Mouse (Mus musculus): ENCODE measurements at regions not wholly inside any gene's neighbourhood (a gene's known extent, or its start where the extent isn't known, plus 50 kb on each side); places are given as distances from the start of the nearest gene placed in this dataset.

- 86% methylated on average over 1 of the region's 1 CpGs for WGBS
- no peak overlapping the region for H3K4me3 ChIP-seq
- H3K9me3 ChIP-seq (replicated peaks): no peaks in the 10 kb centered on the region
- H3K4me2 ChIP-seq (replicated peaks): no peak overlapping the region
- H3K9ac ChIP-seq: no peak overlapping the region
- H3K4me1 ChIP-seq: no peaks in the 10 kb centered on the region
- no peaks in the 10 kb centered on the region for H3K36me3 ChIP-seq
- no peaks in the 10 kb centered on the region for H3K27me3 ChIP-seq
- H3K27ac ChIP-seq: no peak overlapping the region
- no peak for ATAC-seq (ENCODE audit: low FRiP score)
These were observed 221.5 kb downstream of the Epha7 start for GRCm38 (mm10) chr4:29034406-29034805.

GRCm38 (mm10) chr4:29039993-29040392 is 227.1 kb downstream of the Epha7 start:
- no peak overlapping the region for H3K9ac ChIP-seq
- H3K4me3 ChIP-seq: no peak overlapping the region
- no peak overlapping the region for H3K4me2 ChIP-seq (replicated peaks)
- ATAC-seq (ENCODE audit: low FRiP score): no peak
- H3K9me3 ChIP-seq (replicated peaks): no peaks in the 10 kb centered on the region
- WGBS: 59% methylated on average over 1 of the region's 1 CpGs
- H3K4me1 ChIP-seq: no peaks in the 10 kb centered on the region
- H3K27ac ChIP-seq: no peak overlapping the region
- H3K27me3 ChIP-seq: no peaks in the 10 kb centered on the region
- no peaks in the 10 kb centered on the region for H3K36me3 ChIP-seq

GRCm38 (mm10) chr4:29068678-29069621 is 256.0 kb downstream of the Epha7 start:
- Histone ChIP-seq H3K4me2 (replicated peaks) (no peak overlapping the region), H3K27ac (no peak overlapping the region), H3K9ac (no peak overlapping the region), H3K27me3 (no peaks in the 10 kb centered on the region), H3K4me1 (peaks cover 5% of the 10 kb centered on the region; the same call in 1 of the 2 replicates), H3K9me3 (replicated peaks) (no peaks in the 10 kb centered on the region), H3K4me3 (no peak overlapping the region), H3K36me3 (no peaks in the 10 kb centered on the region)
- WGBS: 43% methylated on average over 12 of the region's 12 CpGs
- peak; percentile 73 for ATAC-seq (ENCODE audit: low FRiP score)

- no peaks in the 10 kb centered on the region for H3K27me3 ChIP-seq
- no peak overlapping the region for H3K9ac ChIP-seq
- no peaks in the 10 kb centered on the region for H3K9me3 ChIP-seq (replicated peaks)
- no peak overlapping the region for H3K27ac ChIP-seq
- no peaks in the 10 kb centered on the region for H3K36me3 ChIP-seq
- H3K4me2 ChIP-seq (replicated peaks): no peak overlapping the region
- H3K4me3 ChIP-seq: no peak overlapping the region
- no peaks in the 10 kb centered on the region; the same call in 1 of the 2 replicates for H3K4me1 ChIP-seq
- no peak for ATAC-seq (ENCODE audit: low FRiP score)
These were observed 261.3 kb downstream of the Epha7 start for GRCm38 (mm10) chr4:29074204-29074603.

- Histone ChIP-seq H3K36me3 (no peaks in the 10 kb centered on the region), H3K9me3 (replicated peaks) (no peaks in the 10 kb centered on the region), H3K4me3 (no peak overlapping the region), H3K9ac (no peak overlapping the region), H3K27me3 (no peaks in the 10 kb centered on the region), H3K27ac (no peak overlapping the region), H3K4me1 (no peaks in the 10 kb centered on the region), H3K4me2 (replicated peaks) (no peak overlapping the region)
- ATAC-seq (ENCODE audit: low FRiP score): no peak
- WGBS: 88% methylated on average over 3 of the region's 3 CpGs
These were observed 261.9 kb downstream of the Epha7 start for GRCm38 (mm10) chr4:29074851-29075250.

- 91% methylated on average over 3 of the region's 3 CpGs for WGBS
- Histone ChIP-seq H3K4me1 (no peaks in the 10 kb centered on the region), H3K9me3 (replicated peaks) (no peaks in the 10 kb centered on the region), H3K4me3 (no peak overlapping the region), H3K4me2 (replicated peaks) (no peak overlapping the region), H3K27me3 (no peaks in the 10 kb centered on the region), H3K36me3 (no peaks in the 10 kb centered on the region), H3K9ac (no peak overlapping the region), H3K27ac (no peak overlapping the region)
- no peak for ATAC-seq (ENCODE audit: low FRiP score)
These were observed 263.8 kb downstream of the Epha7 start for GRCm38 (mm10) chr4:29076683-29077082.

GRCm38 (mm10) chr4:29078391-29078790 is 265.5 kb downstream of the Epha7 start:
- no peak overlapping the region for H3K4me3 ChIP-seq
- no peak overlapping the region for H3K27ac ChIP-seq
- WGBS: 96% methylated on average over 3 of the region's 3 CpGs
- H3K9ac ChIP-seq: no peak overlapping the region
- no peaks in the 10 kb centered on the region for H3K27me3 ChIP-seq
- ATAC-seq (ENCODE audit: low FRiP score): no peak
- H3K4me2 ChIP-seq (replicated peaks): no peak overlapping the region
- no peaks in the 10 kb centered on the region for H3K36me3 ChIP-seq
- no peaks in the 10 kb centered on the region for H3K4me1 ChIP-seq
- H3K9me3 ChIP-seq (replicated peaks): no peaks in the 10 kb centered on the region

- Histone ChIP-seq H3K27me3 (no peaks in the 10 kb centered on the region), H3K27ac (no peak overlapping the region), H3K4me3 (no peak overlapping the region), H3K4me1 (no peaks in the 10 kb centered on the region), H3K4me2 (replicated peaks) (no peak overlapping the region), H3K9me3 (replicated peaks) (no peaks in the 10 kb centered on the region), H3K9ac (no peak overlapping the region), H3K36me3 (no peaks in the 10 kb centered on the region)
- ATAC-seq (ENCODE audit: low FRiP score): no peak
- WGBS: 75% methylated on average over 5 of the region's 5 CpGs
These were observed 270.8 kb downstream of the Epha7 start for GRCm38 (mm10) chr4:29083545-29084290.

GRCm38 (mm10) chr4:29090949-29091348 is 278.0 kb downstream of the Epha7 start:
- Histone ChIP-seq H3K4me2 (replicated peaks) (no peak overlapping the region), H3K9me3 (replicated peaks) (no peaks in the 10 kb centered on the region), H3K4me3 (no peak overlapping the region), H3K4me1 (no peaks in the 10 kb centered on the region; the same call in 1 of the 2 replicates), H3K27me3 (no peaks in the 10 kb centered on the region), H3K36me3 (no peaks in the 10 kb centered on the region), H3K27ac (no peak overlapping the region), H3K9ac (no peak overlapping the region)
- no peak for ATAC-seq (ENCODE audit: low FRiP score)
- whole genome bisulfite sequencing: 30% methylated on average over 4 of the region's 4 CpGs

GRCm38 (mm10) chr4:29091495-29092211 is 278.7 kb downstream of the Epha7 start:
- WGBS: 37% methylated on average over 5 of the region's 5 CpGs

GRCm38 (mm10) chr4:29102373-29102772 is 289.4 kb downstream of the Epha7 start:
- no peak overlapping the region for H3K4me2 ChIP-seq (replicated peaks)
- no peaks in the 10 kb centered on the region for H3K27me3 ChIP-seq
- no peaks in the 10 kb centered on the region for H3K4me1 ChIP-seq
- no peaks in the 10 kb centered on the region for H3K36me3 ChIP-seq
- no peak overlapping the region for H3K9ac ChIP-seq
- no peak for ATAC-seq (ENCODE audit: low FRiP score)
- WGBS: 71% methylated on average over 2 of the region's 2 CpGs
- H3K9me3 ChIP-seq (replicated peaks): no peaks in the 10 kb centered on the region
- H3K4me3 ChIP-seq: no peak overlapping the region
- H3K27ac ChIP-seq: no peak overlapping the region

More at GRCm38 (mm10) chr4:29091495-29092211, 278.7 kb downstream of the Epha7 start:
- Histone ChIP-seq H3K36me3 (no peaks in the 10 kb centered on the region), H3K4me1 (no peaks in the 10 kb centered on the region; the same call in 1 of the 2 replicates), H3K27me3 (no peaks in the 10 kb centered on the region), H3K9me3 (replicated peaks) (no peaks in the 10 kb centered on the region), H3K4me3 (no peak overlapping the region), H3K27ac (no peak overlapping the region), H3K9ac (no peak overlapping the region), H3K4me2 (replicated peaks) (no peak overlapping the region)
- no peak for ATAC-seq (ENCODE audit: low FRiP score)

- Histone ChIP-seq H3K27me3 (no peaks in the 10 kb centered on the region), H3K9me3 (replicated peaks) (no peaks in the 10 kb centered on the region), H3K4me2 (replicated peaks) (no peak overlapping the region), H3K4me1 (no peaks in the 10 kb centered on the region), H3K36me3 (no peaks in the 10 kb centered on the region), H3K27ac (no peak overlapping the region), H3K9ac (no peak overlapping the region), H3K4me3 (no peak overlapping the region)
- WGBS: 93% methylated on average over 1 of the region's 1 CpGs
- ATAC-seq (ENCODE audit: low FRiP score): no peak
These were observed 290.5 kb downstream of the Epha7 start for GRCm38 (mm10) chr4:29103414-29103813.
